Mouse (Mus musculus): ENCODE measurements at regions not wholly inside any gene's neighbourhood (a gene's known extent, or its start where the extent isn't known, plus 50 kb on each side); places are given as distances from the start of the nearest gene placed in this dataset.

- DNase-seq = no peak
Observed at GRCm38 (mm10) chr1:152313480-152313879, 73.0 kb downstream of the Tsen15 start.

GRCm38 (mm10) chr1:152305461-152305860, 81.0 kb downstream of the Tsen15 start:
- no peak for DNase-seq

- DNase-seq = no peak
Observed at GRCm38 (mm10) chr1:152304487-152305130, 81.9 kb downstream of the Tsen15 start.

GRCm38 (mm10) chr1:152301355-152301754, 85.1 kb downstream of the Tsen15 start:
- DNase-seq = no peak

- no peak for DNase-seq
Observed at GRCm38 (mm10) chr1:152292196-152292736, 94.2 kb downstream of the Tsen15 start.

- peak; percentile 58 to 71 for DNase-seq
Observed at GRCm38 (mm10) chr1:152290768-152291167, 95.7 kb downstream of the Tsen15 start.

- no peak for DNase-seq
Observed at GRCm38 (mm10) chr1:152287566-152288490, 98.7 kb downstream of the Tsen15 start.

GRCm38 (mm10) chr1:152286677-152287076, 99.8 kb downstream of the Tsen15 start:
- peak in 1 of 2 experiments; percentile 13 for DNase-seq

- no peak for DNase-seq
Observed at GRCm38 (mm10) chr1:152282106-152282505, 104.4 kb downstream of the Tsen15 start.

GRCm38 (mm10) chr1:152281201-152281600, 105.3 kb downstream of the Tsen15 start:
- no peak for DNase-seq

GRCm38 (mm10) chr1:152280014-152280413, 106.5 kb downstream of the Tsen15 start:
- no peak for DNase-seq

GRCm38 (mm10) chr1:152275011-152275410, 111.5 kb downstream of the Tsen15 start:
- DNase-seq = no peak

- DNase-seq = no peak
Observed at GRCm38 (mm10) chr1:152273430-152273829, 113.1 kb downstream of the Tsen15 start.

- no peak for DNase-seq
Observed at GRCm38 (mm10) chr1:152269936-152270702, 116.4 kb downstream of the Tsen15 start.

- DNase-seq = no peak
Observed at GRCm38 (mm10) chr1:152266390-152266789, 120.1 kb downstream of the Tsen15 start.

GRCm38 (mm10) chr1:152264981-152265380, 121.5 kb downstream of the Tsen15 start:
- DNase-seq = no peak

- no peak for DNase-seq
Observed at GRCm38 (mm10) chr1:152261472-152261871, 125.0 kb downstream of the Tsen15 start.

GRCm38 (mm10) chr1:152260950-152261349, 125.5 kb downstream of the Tsen15 start:
- DNase-seq = no peak

- DNase-seq = no peak
Observed at GRCm38 (mm10) chr1:152258258-152258657, 128.2 kb downstream of the Tsen15 start.

GRCm38 (mm10) chr1:152253906-152254305, 132.6 kb downstream of the Tsen15 start:
- DNase-seq = no peak

- no peak for DNase-seq
Observed at GRCm38 (mm10) chr1:152253486-152253885, 133.0 kb downstream of the Tsen15 start.

- DNase-seq = no peak
Observed at GRCm38 (mm10) chr1:152252658-152253267, 133.7 kb downstream of the Tsen15 start.

All from layer of hippocampus, postnatal 36 days (tissue).